Mouse (Mus musculus): ENCODE measurements around the gene Efcc1. TPM values are rescaled to one million over a fixed set of nuclear protein-coding genes. Genes with fewer than 3 reads are reported as not detected.
"Not testable (repeated sequence)": the region's sequence is repeated elsewhere in the genome, so short reads cannot be mapped to it uniquely, and the experiment has no call there.

Gene Efcc1
- polyA plus RNA-seq, 1 experiment: 0.36 TPM

DNA sequence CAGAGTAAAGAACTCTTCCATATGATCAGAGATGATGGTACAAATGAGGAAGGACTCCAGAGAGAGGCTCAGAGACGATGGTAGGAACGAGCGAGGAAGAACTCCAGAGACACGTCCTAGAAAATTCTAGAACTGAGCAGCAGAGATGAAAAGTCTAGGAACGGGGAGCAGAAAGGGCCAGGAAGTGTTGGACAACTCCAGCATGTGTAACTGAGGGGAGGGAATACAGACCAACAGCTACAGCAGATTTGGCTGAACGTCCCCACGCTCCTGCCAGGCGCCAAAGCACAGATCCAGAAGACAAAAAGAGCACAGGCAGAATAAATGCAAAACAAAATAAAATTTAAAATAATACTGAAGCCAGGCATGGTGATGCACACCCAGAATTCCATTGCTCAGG is 26.2 kb downstream of the Efcc1 start:
- H3K27ac ChIP-seq (replicated peaks; ENCODE audit: low read depth, low read length): no peak overlapping the region
- H3K4me1 ChIP-seq (ENCODE audit: control insufficient read depth, insufficient read depth, insufficient read length, low read length): no peaks in the 10 kb centered on the region
- no peak overlapping the region for H3K4me3 ChIP-seq (ENCODE audit: insufficient read depth, low read depth, low read length)

DNA sequence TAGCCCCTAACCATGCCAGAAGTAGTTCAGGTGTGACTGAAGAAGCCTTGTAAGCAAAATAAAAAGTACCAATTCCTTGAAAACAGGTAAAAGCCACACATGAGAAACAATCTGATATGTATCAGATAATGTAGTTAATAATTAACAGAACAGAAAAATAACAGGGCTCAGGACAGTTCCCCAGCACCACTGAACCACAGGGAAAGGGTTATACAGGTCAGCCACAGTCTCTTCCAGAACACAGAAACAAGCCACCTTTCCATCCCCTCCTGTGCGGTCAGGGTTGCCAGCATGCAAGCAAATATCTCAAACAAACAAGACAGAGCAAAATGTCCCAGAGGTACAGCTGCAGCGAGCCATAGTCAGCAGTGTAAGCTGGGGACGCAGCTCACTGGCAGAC is 28.7 kb downstream of the Efcc1 start:
- Histone ChIP-seq H3K4me3 (ENCODE audit: insufficient read depth, low read depth, low read length) (no peak overlapping the region), H3K27ac (replicated peaks; ENCODE audit: low read depth, low read length) (no peak overlapping the region), H3K4me1 (ENCODE audit: control insufficient read depth, insufficient read depth, insufficient read length, low read length) (no peaks in the 10 kb centered on the region)

DNA sequence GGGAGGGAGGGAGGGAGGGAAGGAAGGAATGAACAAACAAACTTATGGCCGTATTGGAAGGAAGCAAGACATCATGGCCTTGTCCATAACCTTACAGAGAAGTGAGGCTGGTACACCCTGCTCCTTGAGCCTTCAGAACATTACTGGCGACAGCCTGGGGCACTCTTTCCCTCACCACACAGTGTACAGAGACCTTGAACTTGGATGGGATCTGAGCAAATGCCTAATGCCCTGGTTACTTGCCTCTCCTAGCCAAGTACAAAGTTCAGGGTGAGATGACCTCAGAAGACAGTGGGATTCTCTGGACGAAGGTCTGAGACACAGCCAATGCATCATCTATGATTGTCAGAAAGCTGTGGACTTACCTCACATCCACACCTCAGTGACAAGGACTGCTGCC is 29.2 kb downstream of the Efcc1 start:
- Histone ChIP-seq H3K27ac (replicated peaks; ENCODE audit: low read depth, low read length) (no peak overlapping the region), H3K4me3 (ENCODE audit: insufficient read depth, low read depth, low read length) (no peak overlapping the region), H3K4me1 (ENCODE audit: control insufficient read depth, insufficient read depth, insufficient read length, low read length) (no peaks in the 10 kb centered on the region)

DNA sequence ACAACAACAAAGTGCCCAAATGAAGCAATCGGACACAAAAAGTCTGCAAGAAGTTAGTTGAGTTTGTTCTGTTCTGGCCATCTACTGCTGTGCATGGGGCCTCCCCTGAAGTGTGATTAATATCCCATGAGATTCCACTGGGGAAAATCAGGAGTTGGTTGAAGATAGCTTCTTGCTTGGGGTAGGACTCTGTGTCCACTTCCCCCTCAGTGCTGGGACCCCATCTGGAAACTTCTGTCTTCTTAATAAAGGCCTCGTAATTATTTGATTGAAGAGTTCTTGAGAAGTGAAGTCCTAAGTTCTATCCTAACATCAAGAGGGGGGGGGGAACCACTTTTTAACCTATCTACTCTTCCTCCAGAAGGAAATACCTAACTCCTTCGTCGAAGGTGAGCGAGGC is 31.5 kb downstream of the Efcc1 start:
- Histone ChIP-seq H3K4me3 (ENCODE audit: insufficient read depth, low read depth, low read length) (no peak overlapping the region), H3K4me1 (ENCODE audit: control insufficient read depth, insufficient read depth, insufficient read length, low read length) (no peaks in the 10 kb centered on the region), H3K27ac (replicated peaks; ENCODE audit: low read depth, low read length) (no peak overlapping the region)

DNA sequence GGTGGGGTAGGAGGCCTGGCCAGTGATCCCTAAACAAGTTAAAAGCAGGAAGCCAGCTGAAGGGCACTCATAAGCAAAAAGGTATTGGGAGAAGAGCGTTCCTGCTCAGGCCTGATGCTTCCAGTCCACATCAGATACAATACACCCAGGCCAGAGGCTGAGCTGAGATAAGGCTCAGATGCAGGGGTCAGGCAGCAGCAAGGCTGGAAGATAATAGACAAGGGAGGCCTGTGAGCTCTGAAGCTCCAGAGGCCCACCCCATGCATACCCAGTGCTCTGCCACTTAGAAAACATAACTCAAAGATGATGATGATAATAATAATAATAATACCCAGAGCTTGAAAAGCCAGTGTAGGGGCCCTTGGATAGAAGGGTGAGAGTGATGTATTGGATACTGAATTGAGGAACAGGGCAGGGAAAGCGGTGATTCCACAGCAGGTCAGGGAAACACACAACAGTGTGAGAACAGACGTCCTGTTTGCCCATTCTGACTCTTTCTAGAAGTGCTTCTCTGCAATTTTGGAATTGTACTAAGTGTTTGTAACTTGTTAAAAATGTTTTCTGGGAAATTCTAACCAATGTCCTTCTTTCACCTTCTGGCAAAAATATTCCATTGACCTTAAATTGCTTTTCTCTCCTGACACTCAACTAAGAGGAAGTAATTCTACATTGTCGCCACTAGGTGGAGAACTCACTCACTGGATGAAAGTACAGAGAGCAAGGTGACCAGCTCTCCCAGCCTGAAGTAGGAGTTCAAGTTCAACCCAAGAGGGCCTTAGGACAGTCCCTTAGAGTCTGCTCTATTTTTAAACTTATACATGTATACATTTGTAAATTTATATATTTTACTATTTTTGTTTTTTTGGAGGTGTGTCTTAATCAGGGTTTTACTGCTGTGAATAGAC is 33.0 kb downstream of the Efcc1 start:
- Histone ChIP-seq H3K27ac (replicated peaks; ENCODE audit: low read depth, low read length) (no peak overlapping the region), H3K4me3 (ENCODE audit: insufficient read depth, low read depth, low read length) (no peak overlapping the region), H3K4me1 (ENCODE audit: control insufficient read depth, insufficient read depth, insufficient read length, low read length) (no peaks in the 10 kb centered on the region)

DNA sequence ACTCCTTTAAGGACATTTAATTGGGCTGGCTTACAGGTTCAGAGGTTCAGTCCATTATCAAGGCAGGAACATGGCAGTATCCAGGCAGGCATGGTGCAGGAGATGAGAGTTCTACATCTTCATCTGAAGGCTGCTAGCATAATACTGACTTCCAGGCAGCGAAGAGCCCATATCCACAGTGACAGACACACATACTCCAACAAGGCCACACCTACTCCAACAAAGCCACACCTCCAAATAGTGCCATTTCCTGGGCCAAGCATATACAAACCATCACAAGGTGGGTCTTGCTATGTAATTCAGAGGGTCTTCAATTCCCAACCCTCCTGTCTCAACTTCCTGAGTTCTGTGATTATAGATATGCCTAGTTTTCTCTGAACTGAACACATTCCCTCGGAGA is 33.6 kb downstream of the Efcc1 start:
- not testable (repeated sequence) for H3K27ac ChIP-seq (replicated peaks; ENCODE audit: low read depth, low read length); H3K4me1 ChIP-seq (ENCODE audit: control insufficient read depth, insufficient read depth, insufficient read length, low read length); H3K4me3 ChIP-seq (ENCODE audit: insufficient read depth, low read depth, low read length)

DNA sequence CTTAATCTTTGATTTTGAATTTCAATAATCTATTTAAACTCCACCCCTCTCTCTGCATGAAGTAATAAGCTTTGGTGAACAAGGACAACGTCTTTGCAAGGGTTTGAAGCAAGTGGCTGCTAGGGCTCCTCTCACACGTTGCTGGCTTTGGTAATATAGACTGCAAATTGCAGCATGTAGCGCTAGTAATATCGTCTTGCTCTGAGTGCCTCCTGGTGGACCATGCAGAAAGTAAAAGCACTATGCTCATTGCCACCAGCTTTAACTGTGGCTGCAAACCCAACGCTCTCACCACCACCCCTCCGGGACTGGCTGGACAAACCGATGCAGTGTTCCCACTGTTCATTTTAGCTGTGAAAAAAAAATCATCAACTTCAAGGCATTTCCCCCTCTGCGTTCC is 40.0 kb downstream of the Efcc1 start:
- no peak overlapping the region for H3K27ac ChIP-seq (replicated peaks; ENCODE audit: low read depth, low read length)
- H3K4me1 ChIP-seq (ENCODE audit: control insufficient read depth, insufficient read depth, insufficient read length, low read length): no peaks in the 10 kb centered on the region
- no peak overlapping the region for H3K4me3 ChIP-seq (ENCODE audit: insufficient read depth, low read depth, low read length)

DNA sequence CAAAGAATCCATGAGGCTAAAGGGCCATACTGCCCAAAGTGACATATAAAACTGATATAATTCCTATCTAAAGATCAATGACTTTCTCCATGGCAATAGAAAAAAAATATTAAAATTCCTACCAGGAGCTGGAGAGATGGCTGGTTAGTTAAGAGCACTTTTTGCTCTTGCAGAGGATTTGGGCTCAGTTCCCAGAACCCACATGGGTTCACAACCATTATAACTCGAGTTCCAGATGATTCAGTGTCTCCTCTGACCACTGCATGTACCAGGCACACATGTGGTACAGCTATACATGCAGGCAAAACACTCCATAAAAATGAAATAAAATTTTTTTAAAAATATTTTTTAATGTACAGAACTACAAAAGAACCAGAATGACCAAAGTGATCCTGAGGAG is 43.8 kb downstream of the Efcc1 start:
- H3K27ac ChIP-seq (replicated peaks; ENCODE audit: low read depth, low read length): no peak overlapping the region
- H3K4me3 ChIP-seq (ENCODE audit: insufficient read depth, low read depth, low read length): no peak overlapping the region
- H3K4me1 ChIP-seq (ENCODE audit: control insufficient read depth, insufficient read depth, insufficient read length, low read length): no peaks in the 10 kb centered on the region

DNA sequence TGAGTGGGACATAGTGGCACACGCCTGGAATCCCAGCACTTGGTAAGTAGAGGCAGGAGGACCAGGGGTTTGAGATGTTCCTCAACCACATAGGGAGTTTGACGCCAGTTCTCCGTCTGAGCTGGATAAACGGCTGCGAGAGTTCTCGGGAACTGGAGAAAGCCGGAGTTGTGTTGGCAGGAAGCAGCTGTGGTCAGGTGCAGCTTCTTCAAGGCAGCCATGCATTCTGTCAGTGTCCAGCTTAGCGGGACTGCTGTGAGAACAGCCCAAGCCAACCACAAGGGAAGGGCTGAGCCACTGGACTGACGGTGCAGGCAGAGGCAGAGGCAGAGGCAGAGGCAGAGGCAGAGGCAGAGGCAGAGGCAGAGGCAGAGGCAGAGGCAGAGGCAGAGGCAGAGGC is 44.2 kb downstream of the Efcc1 start:
- Histone ChIP-seq H3K4me3 (ENCODE audit: insufficient read depth, low read depth, low read length) (no peak overlapping the region), H3K4me1 (ENCODE audit: control insufficient read depth, insufficient read depth, insufficient read length, low read length) (no peaks in the 10 kb centered on the region), H3K27ac (replicated peaks; ENCODE audit: low read depth, low read length) (no peak overlapping the region)

DNA sequence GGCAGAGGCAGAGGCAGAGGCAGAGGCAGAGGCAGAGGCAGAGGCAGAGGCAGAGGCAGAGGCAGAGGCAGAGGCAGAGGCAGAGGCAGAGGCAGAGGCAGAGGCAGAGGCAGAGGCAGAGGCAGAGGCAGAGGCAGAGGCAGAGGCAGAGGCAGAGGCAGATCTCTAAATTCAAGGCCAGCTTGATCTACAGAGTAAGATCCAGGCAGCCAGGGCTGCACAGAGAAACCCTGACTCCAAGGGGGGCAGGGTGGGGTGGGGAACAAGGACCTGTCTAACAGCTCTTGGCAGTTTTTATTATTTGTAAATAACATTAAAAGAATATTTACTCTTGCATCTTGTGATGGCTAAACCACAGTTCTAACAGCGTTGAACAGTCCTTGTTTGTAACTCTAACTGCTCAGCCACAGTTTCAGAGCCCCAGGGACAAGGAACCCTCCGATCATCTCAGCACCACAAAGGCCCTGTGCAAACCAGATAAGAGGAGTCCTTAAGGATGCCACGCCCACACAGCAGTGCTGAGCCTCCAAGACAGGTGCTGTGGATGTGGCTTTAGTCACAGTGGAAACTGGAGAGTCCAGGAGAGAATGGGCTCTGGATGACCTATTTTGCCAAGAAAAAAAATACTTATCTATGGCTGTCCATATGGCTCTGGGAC is 45.0 kb downstream of the Efcc1 start:
- H3K27ac ChIP-seq (replicated peaks; ENCODE audit: low read depth, low read length): no peak overlapping the region
- H3K4me1 ChIP-seq (ENCODE audit: control insufficient read depth, insufficient read depth, insufficient read length, low read length): no peaks in the 10 kb centered on the region
- H3K4me3 ChIP-seq (ENCODE audit: insufficient read depth, low read depth, low read length): no peak overlapping the region

DNA sequence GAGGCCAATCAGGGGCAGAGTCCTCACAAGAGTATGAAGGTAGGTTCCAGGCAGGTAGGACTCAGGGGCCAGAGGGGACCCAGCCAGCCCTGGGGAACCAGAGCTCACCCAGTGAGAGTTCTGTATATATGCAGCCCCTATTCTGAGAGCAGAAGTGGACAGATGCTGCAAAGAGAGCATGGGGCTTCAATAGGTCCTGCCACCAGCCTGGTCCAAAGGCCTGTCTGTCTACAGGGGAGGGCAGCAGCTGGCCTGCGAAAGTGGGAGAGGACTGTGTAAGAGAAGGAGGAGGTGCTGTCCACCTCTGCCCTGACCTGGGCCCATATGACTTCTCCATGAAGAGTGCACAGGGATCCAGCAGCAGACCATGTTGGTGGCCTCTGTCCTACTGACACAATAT is 46.0 kb downstream of the Efcc1 start:
- Histone ChIP-seq H3K4me3 (ENCODE audit: insufficient read depth, low read depth, low read length) (no peak overlapping the region), H3K4me1 (ENCODE audit: control insufficient read depth, insufficient read depth, insufficient read length, low read length) (no peaks in the 10 kb centered on the region), H3K27ac (replicated peaks; ENCODE audit: low read depth, low read length) (no peak overlapping the region)

DNA sequence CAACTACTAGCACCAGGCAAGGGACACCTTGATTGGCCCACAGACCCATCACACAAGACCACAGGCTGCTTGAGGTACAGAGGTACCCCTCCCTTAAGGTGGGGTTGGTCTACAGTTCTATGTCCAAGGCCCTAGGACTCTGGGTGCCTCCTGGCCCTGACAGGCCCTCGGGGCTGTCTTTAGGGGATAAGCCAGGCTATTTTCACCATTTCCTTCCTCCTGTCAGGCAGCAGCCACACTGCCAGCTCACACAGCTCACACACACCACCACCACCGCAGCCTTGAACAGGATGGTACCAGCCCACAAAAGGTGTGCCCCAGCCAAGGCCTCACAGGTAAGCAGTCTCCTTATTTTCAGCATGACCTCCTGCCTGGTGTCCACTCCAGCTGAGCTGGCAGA is 47.2 kb downstream of the Efcc1 start, which contains the start of gene Gp9:
Gene Gp9, plus strand, starts transcription at position 231 of the 400 bp plus-strand sequence.
- Histone ChIP-seq H3K4me3 (ENCODE audit: insufficient read depth, low read depth, low read length) (no peak within 1 kb of the TSS), H3K27ac (replicated peaks; ENCODE audit: low read depth, low read length) (no peak within 1 kb of the TSS), H3K4me1 (ENCODE audit: control insufficient read depth, insufficient read depth, insufficient read length, low read length) (no peaks in the 10 kb centered on the region)

DNA sequence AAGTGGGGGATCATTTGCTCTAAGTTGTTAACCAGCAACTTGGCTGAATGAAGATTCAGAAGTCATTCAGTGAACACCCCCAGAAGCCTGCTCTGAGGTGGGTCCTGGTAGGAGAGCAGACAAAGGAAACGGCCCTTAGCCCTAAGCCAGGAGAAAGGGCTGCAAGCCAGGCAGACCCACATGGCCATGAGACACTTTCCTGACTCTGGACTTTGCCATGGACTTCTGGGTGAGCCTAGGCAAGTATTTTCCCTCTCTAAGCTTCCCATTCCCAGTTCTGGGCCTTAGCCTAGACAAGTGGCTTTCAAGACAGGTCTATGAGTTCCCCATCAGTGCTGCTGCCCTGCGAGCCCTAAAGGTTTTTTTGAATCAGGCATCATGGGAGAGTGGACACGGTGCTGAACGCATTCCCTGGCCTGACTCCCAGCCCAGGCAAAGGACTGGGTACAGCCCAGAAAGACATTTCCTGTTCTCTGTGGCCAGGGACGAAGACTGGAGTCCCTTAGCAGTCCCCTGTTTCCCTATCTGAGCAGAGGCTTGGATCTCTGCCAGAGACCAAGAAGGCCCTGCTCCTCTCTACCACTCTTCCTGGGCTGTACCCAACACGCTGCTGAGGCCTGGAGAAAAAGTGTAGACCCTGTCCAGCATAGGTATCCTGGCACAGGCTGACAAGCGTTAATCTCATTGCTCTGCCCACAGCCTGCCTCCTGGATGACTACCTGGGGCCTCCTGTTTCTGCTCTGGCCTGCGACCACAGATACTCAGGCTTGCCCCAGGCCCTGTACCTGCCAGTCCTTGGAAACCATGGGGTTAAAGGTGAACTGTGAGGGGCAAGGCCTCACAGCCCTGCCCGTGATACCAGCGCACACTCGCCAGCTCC is 47.9 kb downstream of the Efcc1 start:
- H3K4me1 ChIP-seq (ENCODE audit: control insufficient read depth, insufficient read depth, insufficient read length, low read length): no peaks in the 10 kb centered on the region
- H3K27ac ChIP-seq (replicated peaks; ENCODE audit: low read depth, low read length): no peak overlapping the region
- no peak overlapping the region for H3K4me3 ChIP-seq (ENCODE audit: insufficient read depth, low read depth, low read length)

DNA sequence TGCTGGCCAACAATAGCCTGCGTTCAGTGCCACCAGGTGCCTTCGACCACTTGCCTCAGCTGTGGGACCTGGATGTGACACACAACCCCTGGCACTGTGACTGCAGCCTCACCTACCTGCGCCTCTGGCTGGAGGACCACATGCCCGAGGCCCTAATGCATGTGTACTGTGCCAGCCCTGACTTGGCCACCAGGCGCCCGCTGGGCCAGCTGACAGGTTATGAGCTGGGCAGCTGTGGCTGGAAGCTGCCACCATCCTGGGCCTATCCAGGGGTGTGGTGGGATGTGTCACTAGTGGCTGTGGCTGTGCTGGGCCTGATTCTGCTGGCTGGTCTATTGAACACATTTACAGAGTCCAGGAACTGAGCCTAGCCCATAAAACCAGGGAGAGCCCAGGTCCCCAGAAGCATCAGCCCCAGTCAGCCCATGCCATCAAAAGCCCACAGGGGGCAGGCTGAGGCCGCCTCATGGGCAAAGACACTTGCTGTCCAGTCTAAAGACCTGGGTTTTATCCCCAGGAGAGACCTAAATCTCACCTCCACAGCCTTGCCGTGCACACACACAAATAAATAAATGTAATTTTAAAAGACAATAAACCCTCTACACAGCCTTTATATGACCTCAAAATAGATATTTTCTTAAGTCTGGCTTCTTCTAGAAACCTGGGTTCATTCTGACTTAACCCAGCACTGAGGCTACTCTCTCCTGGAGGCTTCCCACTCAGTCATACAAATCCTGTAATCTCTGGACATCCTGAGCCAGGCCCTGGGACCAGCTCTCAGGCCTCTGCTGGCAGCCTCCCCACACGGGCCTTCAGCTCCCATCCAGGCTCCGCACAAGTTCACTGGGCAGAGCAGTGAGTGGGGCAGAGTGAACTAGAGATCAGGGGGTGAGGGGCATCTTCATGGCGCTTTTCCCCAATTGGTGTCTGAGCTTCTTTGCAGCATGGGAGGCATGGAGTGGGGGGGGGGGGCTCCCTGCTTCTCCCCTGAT is 48.8 kb downstream of the Efcc1 start:
- no peaks in the 10 kb centered on the region for H3K4me1 ChIP-seq (ENCODE audit: control insufficient read depth, insufficient read depth, insufficient read length, low read length)
- H3K4me3 ChIP-seq (ENCODE audit: insufficient read depth, low read depth, low read length): no peak overlapping the region
- no peak overlapping the region for H3K27ac ChIP-seq (replicated peaks; ENCODE audit: low read depth, low read length)
